Mouse (Mus musculus) heart, postnatal 14 days (tissue): ENCODE measurements around the gene Zkscan2. TPM values are rescaled to one million over a fixed set of nuclear protein-coding genes. Genes with fewer than 3 reads are reported as not detected.
A peak's percentile ranks its signal among the peaks of the same experiment; 100 is the strongest.

ENCODE experiments used
- DNase-seq, 2 experiments: peaks; one replicate each; pipeline ENCODE4 v3.0.0; 2021 to 2022
- intact Hi-C: fragments of 180-260 bp; cut with DNase I; formaldehyde crosslinking; loops from one replicate; pipeline ENCODE4 v1.15.1; 2025
- total RNA-seq, 2 experiments: library from RNA; stranded (reverse); gene quantifications; 2 replicates each; pipeline ENCODE4 v1.2.3; 2021

The Zkscan2 gene
- total RNA-seq, 2 experiments from 2014 or later, result 0.32 to 0.36 TPM

- intact Hi-C loops, result no loop called here
- DNase-seq, result no peak
These were observed 50.6 kb downstream of the Zkscan2 start for GRCm38 (mm10) chr7:123449676-123450075.

- DNase-seq, result no peak
- intact Hi-C loops, result no loop called here
These were observed 51.5 kb downstream of the Zkscan2 start for GRCm38 (mm10) chr7:123448794-123449193.

GRCm38 (mm10) chr7:123442079-123442478, 58.2 kb downstream of the Zkscan2 start:
- intact Hi-C loops, result no loop called here

GRCm38 (mm10) chr7:123431206-123431605, 69.0 kb downstream of the Zkscan2 start:
- no peak for DNase-seq
- intact Hi-C loops, result no loop called here

More at GRCm38 (mm10) chr7:123442079-123442478, 58.2 kb downstream of the Zkscan2 start:
- DNase-seq, result no peak

- intact Hi-C loops, result no loop called here
- DNase-seq, result no peak
These were observed 69.9 kb downstream of the Zkscan2 start for GRCm38 (mm10) chr7:123430411-123430705.

- DNase-seq, result peak in 1 of 2 experiments; percentile 6
- intact Hi-C loops, result no loop called here
These were observed 70.4 kb downstream of the Zkscan2 start for GRCm38 (mm10) chr7:123429624-123430410.

Other genes starting within 250 kb of the Zkscan2 start
- gene Lcmt1, start 130.7 kb downstream of the Zkscan2 start, total RNA-seq, result 10 to 100 TPM; 25.0 to 25.3 TPM
- 10 to 100 TPM; 17.6 to 25.0 TPM for gene Arhgap17, start 130.5 kb downstream of the Zkscan2 start, total RNA-seq
- 1 to 10 TPM in 1 of 2 experiments, under 1 TPM in 1; 0.98 to 2.0 TPM for gene Aqp8, start 38.2 kb downstream of the Zkscan2 start, total RNA-seq